Mouse (Mus musculus) erythroid progenitor cell, adult 5-6 weeks (primary cell): ENCODE results near the gene Rnf2. TPM values are rescaled to one million over a fixed set of nuclear protein-coding genes. Genes with fewer than 3 reads are reported as not detected.

Experiments used
- total RNA-seq, 2 experiments: library from RNA; stranded (forward) in 1 of 2; stranded (reverse) in 1 of 2; fragments of 150-400 nt in 1 of 2; fragments of 186-747, 209-891 nt in 1 of 2; gene quantifications; 2 replicates each; pipeline versions ENCODE4 v1.2.3 to v1.2.4; 2015 to 2017; ENCODE audit warnings: low replicate concordance in 2 of 2

The Rnf2 gene
- total RNA-seq, 2 experiments from 2014 or later: 5.7 to 18.4 TPM

Other genes starting within 250 kb of the Rnf2 start
- gene Ivns1abp, start 156.5 kb downstream of the Rnf2 start, total RNA-seq (2015; ENCODE audit: low replicate concordance): 54.1 and 68.8 TPM in 2 replicates
- 51.1 and 58.4 TPM in 2 replicates for gene Ivns1abp, start 156.5 kb downstream of the Rnf2 start, total RNA-seq (2017; ENCODE audit: low replicate concordance)
- gene Swt1, start 72.5 kb downstream of the Rnf2 start, total RNA-seq (2015; ENCODE audit: low replicate concordance): 65.2 and 94.7 TPM in 2 replicates
- gene Swt1, start 72.5 kb downstream of the Rnf2 start, total RNA-seq (2017; ENCODE audit: low replicate concordance): 51.4 and 60.2 TPM in 2 replicates
- 23.8 and 27.7 TPM in 2 replicates for gene Trmt1l, start 72.4 kb downstream of the Rnf2 start, total RNA-seq (2015; ENCODE audit: low replicate concordance)
- gene Trmt1l, start 72.4 kb downstream of the Rnf2 start, total RNA-seq (2017; ENCODE audit: low replicate concordance): 19.1 and 20.2 TPM in 2 replicates
- 10.1 and 13.4 TPM in 2 replicates for gene Fam129a, start 70.2 kb upstream of the Rnf2 start, total RNA-seq (2015; ENCODE audit: low replicate concordance)
- 6.1 and 6.4 TPM in 2 replicates for gene Fam129a, start 70.2 kb upstream of the Rnf2 start, total RNA-seq (2017; ENCODE audit: low replicate concordance)